Mouse (Mus musculus): ENCODE data around the gene Pxylp1. TPM values are rescaled to one million over a fixed set of nuclear protein-coding genes. Genes with fewer than 3 reads are reported as not detected.
A peak's percentile ranks its signal among the peaks of the same experiment; 100 is the strongest.

Gene Pxylp1
- total RNA-seq, 2 experiments from 2014 or later: 14.5 to 16.3 TPM

GRCm38 (mm10) chr9:96862836-96863235, 29.6 kb downstream of the Pxylp1 start:
- DNase-seq (ENCODE audit: low spot score in 2 of 2): no peak

GRCm38 (mm10) chr9:96861092-96861487, 31.4 kb downstream of the Pxylp1 start:
- DNase-seq (ENCODE audit: low spot score in 2 of 2): no peak

- DNase-seq (ENCODE audit: low spot score in 2 of 2): no peak
Observed at GRCm38 (mm10) chr9:96860380-96861091, 31.9 kb downstream of the Pxylp1 start.

GRCm38 (mm10) chr9:96859027-96859426, 33.4 kb downstream of the Pxylp1 start:
- no peak for DNase-seq (ENCODE audit: low spot score in 2 of 2)

GRCm38 (mm10) chr9:96857838-96858237, 34.6 kb downstream of the Pxylp1 start:
- no peak for DNase-seq (ENCODE audit: low spot score in 2 of 2)

GRCm38 (mm10) chr9:96853300-96854186, 38.9 kb downstream of the Pxylp1 start:
- DNase-seq (ENCODE audit: low spot score in 2 of 2): no peak

GRCm38 (mm10) chr9:96851634-96852033, 40.8 kb downstream of the Pxylp1 start:
- no peak for DNase-seq (ENCODE audit: low spot score in 2 of 2)

- no peak for DNase-seq (ENCODE audit: low spot score in 2 of 2)
Observed at GRCm38 (mm10) chr9:96851036-96851435, 41.4 kb downstream of the Pxylp1 start.

GRCm38 (mm10) chr9:96849012-96849411, 43.5 kb downstream of the Pxylp1 start:
- no peak for DNase-seq (ENCODE audit: low spot score in 2 of 2)

GRCm38 (mm10) chr9:96846361-96846760, 46.1 kb downstream of the Pxylp1 start:
- DNase-seq (ENCODE audit: low spot score in 2 of 2): no peak

- DNase-seq (ENCODE audit: low spot score in 2 of 2): peak in 1 of 2 experiments; percentile 60
Observed at GRCm38 (mm10) chr9:96844798-96845209, 47.7 kb downstream of the Pxylp1 start.

- DNase-seq (ENCODE audit: low spot score in 2 of 2): no peak
Observed at GRCm38 (mm10) chr9:96839376-96839775, 53.1 kb downstream of the Pxylp1 start.

- DNase-seq (ENCODE audit: low spot score in 2 of 2): peak in 1 of 2 experiments; percentile 61
Observed at GRCm38 (mm10) chr9:96838864-96839263, 53.6 kb downstream of the Pxylp1 start.

- DNase-seq (ENCODE audit: low spot score in 2 of 2): no peak
Observed at GRCm38 (mm10) chr9:96837781-96838420, 54.6 kb downstream of the Pxylp1 start.

- DNase-seq (ENCODE audit: low spot score in 2 of 2): no peak
Observed at GRCm38 (mm10) chr9:96836984-96837383, 55.5 kb downstream of the Pxylp1 start.

GRCm38 (mm10) chr9:96835374-96835921, 57.0 kb downstream of the Pxylp1 start:
- DNase-seq (ENCODE audit: low spot score in 2 of 2): no peak

GRCm38 (mm10) chr9:96833606-96834005, 58.9 kb downstream of the Pxylp1 start:
- DNase-seq (ENCODE audit: low spot score in 2 of 2): no peak

- DNase-seq (ENCODE audit: low spot score in 2 of 2): no peak
Observed at GRCm38 (mm10) chr9:96832516-96832915, 60.0 kb downstream of the Pxylp1 start.

- no peak for DNase-seq (ENCODE audit: low spot score in 2 of 2)
Observed at GRCm38 (mm10) chr9:96830856-96831359, 61.6 kb downstream of the Pxylp1 start.

- DNase-seq (ENCODE audit: low spot score in 2 of 2): no peak
Observed at GRCm38 (mm10) chr9:96829682-96830081, 62.8 kb downstream of the Pxylp1 start.

GRCm38 (mm10) chr9:96828071-96828470, 64.4 kb downstream of the Pxylp1 start:
- no peak for DNase-seq (ENCODE audit: low spot score in 2 of 2)

All from layer of hippocampus, postnatal 14 days (tissue).